Mouse (Mus musculus): Measurements from ENCODE around the gene Noxa1.

GRCm38 (mm10) chr2:25066552-25066951 is 28.4 kb downstream of the Noxa1 start:
- TF ChIP-seq CTCF (IDR thresholded peaks at IDR 0.05; ENCODE audit: low read depth) (no peak), EP300 (IDR thresholded peaks at IDR 0.05; ENCODE audit: low read depth) (no peak)
